Mouse (Mus musculus) c-Kit-positive CD71-positive TER-119-positive erythroid progenitor cells, embryonic 14.5 days (primary cell): ENCODE results near the gene Plbd2.

ENCODE experiments used
- DNase-seq: peaks from one replicate; pipeline ENCODE4 v3.0.0-alpha.2; 2013; ENCODE audit warnings: low spot score

Plbd2 gene

DNA sequence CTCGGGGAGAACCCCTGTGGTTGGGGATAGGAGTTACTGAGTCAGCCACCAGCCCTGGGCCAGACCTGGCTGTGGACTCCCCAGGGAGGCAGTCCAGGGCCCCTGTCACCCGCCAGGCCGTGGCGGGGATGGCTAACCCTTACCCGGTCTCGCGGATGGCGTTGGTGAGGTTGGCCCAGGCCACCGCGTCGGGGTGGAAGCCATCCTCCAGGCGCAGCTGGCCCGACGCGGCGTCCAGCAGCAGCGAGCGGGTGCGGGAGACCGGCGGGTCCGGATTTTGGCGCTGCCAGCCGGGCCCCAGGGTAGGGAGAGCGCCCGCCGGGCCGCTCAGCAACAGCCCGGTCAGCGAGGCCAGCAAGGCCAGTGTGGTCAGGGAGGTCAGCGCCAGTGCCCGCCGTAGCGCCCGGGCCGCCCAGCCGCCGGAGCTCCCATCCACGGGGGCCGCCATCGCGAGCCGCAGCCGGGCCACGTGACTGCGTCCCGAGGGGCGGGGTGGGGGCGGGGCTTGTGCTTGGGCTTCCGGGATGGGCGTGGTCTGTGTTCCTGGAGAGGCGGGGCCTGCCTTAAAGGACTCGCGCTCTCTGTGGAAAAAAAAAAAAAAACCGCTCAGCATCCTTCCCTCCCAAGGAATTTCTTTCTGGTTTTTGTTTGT lies at the start of gene Plbd2:
TSS of gene Plbd2 (minus strand) at position 482 of the 652 bp plus-strand sequence.
- peak; percentile 86 for DNase-seq

DNA sequence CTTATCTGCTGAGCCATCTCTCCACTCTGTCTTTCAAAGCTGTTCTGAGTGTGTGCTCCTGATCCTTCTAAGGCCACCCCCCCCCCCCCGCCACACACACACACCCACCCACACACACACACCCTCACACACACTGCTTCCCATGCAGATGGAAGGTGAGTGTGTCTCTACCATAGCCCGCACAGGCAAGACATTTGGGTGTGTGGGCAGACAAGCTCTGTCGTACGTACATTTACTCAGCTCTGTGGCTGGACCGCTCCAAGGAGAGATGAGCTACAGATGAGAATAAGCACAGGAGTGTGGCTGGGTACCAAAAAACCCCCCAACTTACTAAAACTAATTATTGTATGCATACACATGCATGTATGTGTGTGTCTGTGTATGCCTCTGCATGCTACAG lies 47.2 kb upstream of the Plbd2 start:
- no peak for DNase-seq

DNA sequence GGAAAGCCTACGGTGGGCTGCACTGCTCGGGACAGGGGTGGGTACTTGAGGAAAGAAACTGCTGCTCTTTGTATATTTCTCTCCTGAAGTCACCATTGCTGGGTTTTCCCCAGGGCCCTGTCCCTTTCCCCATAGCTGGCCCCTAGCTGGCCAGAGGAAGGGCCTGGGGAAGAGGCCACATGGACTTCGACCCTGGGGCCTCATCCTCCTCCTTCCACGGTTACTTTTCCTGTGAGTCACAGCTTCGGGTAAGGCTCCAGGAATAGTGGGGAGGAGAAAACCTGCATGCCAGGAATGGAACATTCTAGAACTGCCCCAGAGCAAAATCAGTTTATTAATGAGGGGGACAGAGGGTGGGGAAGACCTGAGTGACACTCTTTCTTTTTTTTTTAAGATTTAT lies 46.7 kb upstream of the Plbd2 start:
- DNase-seq = no peak

DNA sequence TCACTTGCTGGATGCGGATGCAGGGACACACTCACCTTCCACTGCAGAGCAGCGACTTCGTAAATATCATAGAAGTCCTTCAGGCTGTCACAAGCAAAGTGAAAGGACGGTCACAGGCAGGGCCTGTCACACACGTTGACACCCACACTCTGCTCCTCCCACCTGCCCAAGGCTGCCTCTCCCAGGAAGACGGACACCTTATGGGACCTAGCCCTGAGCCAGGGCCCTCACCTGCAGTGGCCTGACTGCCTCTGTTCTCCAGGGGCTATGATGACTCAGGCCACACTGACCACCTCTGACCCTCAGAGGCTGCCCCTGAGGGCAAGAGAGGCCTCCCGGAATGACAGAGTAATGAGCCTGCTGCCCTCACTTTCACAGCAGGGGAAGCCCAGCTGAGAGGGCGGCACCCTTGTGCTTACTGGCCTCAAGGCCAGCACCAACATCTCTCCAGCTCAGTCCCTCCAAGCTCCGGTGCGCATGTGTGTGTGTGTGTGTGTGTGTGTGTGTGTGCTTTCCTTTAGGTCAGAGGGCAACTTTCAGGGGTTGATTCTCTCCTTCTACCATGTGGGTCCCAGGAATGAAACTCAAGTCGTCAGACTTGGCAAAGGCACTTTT lies 44.9 kb upstream of the Plbd2 start:
- DNase-seq = no peak

DNA sequence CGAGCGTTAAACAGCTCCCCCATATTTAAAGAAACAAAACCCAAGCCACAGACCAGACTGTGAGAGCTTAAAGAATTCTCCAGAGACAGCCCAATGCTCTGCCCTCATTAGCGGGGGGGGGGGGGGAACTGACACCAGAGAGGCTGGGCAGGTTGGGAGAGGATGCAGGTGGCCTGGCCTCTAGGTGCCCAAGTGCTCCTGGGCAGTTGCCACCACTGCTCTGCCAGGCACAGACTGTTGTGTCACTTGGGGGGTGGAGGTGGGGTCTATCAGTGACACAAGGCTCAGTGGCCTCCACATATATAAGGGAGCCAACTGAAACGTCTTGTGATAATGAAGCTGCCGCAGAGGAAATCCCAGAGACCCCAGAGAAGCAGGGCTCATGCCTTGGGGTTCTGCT lies 33.2 kb upstream of the Plbd2 start:
- no peak for DNase-seq

DNA sequence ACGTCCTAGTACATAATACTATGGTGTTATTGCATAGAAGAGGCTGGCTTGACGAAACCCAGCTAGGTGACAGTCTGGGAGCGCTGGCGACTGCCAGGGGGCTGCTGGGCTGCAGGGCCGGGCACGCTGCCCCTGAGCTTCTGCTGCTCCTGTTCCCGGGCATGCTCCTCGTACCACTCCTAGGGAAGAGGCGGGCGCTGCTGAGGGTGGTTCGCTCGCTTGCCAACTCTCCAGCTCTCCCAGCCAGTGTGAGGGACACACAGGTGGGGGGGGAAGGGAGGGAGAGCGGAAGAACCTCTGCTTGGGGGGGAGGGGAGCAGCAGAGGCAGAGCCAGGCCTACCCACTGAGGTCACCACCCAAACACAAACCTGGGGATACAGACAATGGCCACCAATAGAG lies 32.6 kb upstream of the Plbd2 start:
- no peak for DNase-seq

DNA sequence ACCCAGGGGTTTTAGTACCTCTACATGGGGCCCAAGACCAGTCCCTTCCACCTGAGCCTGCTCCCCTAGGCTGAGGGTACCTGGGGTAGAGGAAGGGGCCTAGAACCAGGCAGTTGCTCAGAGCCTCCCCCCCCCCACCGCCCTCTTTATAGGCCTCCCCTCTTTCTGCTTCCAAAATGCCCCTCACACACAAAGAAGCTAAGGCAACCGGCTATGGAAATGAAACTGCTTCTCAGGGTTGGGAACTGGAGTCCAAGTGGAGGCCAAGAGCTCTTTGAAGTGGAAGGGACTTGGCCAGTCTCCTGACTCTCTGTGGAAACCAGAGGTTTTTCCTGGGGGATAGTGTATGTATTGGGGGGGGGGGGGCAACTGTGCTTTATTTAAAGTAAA lies 31.3 kb upstream of the Plbd2 start:
- no peak for DNase-seq

DNA sequence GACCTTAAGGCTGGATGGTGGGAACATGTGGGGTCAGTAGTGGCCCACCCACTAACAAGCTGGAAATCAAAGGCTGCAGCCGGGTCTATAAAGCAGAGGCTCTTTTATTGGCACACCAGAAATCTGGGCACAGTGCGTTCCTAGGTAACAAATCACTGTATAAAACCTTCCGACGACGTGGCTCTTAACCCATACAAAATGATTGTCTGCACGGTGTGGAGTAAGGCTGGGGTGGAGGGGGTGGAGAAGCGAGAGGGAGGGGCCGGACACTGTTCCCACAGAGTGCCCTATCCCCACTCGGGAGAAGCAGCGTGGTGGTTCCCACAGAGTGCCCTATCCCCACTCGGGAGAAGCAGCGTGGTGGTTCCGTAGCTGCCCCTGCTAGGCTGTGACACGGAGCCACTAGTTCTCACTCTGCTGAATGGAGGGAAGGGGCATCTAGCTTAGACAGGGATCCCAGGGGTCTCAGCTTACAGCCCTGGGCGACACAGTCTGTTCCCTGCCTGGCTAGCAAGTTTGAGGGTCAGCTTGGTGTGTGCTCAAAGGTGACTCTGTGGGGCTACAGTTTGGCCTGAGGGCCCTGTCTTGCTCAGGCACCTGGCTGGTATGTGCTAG lies 30.8 kb upstream of the Plbd2 start:
- no peak for DNase-seq

DNA sequence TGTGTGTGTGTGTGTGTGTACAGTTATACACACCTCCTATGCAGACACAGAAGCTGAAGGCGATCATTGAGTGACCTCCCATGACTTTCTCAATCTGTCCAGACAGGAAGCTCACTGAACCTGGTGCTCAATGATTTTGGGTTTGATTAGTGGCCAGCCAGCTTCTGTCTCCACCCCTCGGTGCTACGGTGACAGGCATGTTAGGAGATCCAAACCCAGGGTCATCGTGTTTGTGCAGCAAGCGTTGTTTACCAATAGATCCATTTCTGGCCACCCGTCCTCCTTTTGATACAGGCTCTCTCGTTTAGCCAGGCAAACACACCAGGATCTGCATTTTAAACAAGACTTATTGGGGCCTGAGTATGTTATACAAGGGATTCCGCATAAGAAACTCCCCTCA lies 28.2 kb upstream of the Plbd2 start:
- DNase-seq = no peak

DNA sequence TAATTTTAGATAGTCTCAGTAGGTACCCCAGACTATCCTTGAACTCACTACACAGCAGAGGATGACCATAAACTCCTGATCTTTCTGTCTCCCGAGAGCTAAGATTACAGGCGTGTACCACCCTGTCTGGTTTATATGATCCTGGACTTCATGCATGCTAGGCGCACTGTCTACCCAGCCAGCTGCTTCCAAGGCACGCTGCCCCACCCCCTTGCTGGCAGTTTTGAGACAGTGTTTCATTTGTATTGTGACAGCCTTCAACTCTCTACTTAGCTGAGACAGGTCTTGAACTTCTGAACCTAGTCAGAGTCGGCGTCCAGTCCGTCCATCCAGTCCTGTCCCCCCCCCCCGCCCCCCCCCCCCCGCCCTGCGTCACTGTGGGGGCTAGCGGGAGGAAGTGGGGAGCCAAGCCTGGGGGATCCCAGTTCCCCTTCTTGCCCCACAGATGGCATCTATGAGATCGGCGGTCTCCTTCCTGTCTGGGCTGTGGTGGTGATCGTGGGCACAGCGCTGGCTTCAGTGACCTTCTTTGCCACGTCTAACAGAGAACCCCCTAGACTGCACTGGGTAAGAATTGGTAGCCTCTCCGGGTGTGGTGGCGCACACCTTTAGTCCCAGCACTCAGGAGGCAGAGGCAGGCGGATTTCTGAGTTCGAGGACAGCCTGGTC lies 24.0 kb upstream of the Plbd2 start:
- no peak for DNase-seq

DNA sequence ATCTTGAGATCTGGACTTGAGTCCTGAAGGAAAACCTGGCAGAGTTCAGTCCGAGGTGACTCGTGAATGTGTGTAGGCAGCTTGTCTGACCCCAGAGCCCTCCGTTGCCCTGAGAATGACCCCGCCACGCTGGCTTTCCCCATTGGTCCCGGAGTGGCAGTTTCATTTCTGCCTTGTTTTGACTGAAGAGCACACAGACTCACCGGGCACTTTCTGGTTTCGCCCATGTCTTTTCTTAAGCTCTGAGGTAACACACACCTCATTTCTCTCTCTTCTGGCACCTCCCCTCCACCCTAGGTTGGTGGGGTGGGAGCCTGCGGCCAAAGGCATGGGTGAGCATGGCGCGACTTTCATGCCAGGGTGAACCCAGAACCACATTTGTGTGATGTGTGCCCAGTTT lies 22.9 kb upstream of the Plbd2 start:
- no peak for DNase-seq

DNA sequence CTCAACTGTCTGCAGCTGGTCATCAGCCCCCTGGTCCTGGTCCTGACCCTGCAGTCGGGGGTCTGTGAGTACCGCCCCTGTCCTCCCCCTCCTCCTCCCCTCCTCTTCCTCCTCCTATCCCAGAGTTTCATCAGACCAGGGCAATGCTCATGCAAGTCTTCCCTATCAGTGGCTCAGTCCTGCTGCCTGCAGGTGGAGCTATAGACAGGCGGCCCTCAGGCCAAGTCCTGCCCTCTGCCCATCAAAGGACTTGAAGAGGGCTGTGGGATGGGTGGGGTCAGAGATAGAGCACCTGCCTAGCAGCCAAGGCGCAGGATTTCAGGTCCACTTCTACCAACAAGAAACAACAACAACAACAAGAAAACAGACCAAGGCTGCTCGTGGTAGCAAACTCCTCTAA lies 22.3 kb upstream of the Plbd2 start:
- DNase-seq = no peak

DNA sequence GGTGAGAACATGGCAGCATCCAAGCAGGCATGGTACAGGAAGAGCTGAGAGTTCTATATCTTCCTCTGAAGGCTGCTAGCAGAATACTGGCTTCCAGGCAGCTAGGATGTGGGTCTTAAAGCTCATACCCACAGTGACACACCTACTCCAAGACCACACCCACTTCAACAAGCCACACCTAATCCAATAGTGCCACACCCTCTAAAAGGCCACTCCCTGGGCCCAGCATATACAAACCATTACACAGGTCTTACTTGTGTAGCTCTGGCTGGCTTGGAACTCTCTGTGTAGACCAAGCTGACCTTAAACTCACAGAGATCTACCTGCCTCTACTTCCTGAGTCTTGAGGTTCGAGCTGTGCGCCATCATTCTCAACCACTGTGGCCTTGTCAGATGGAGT lies 21.3 kb upstream of the Plbd2 start:
- peak; percentile 49 for DNase-seq

DNA sequence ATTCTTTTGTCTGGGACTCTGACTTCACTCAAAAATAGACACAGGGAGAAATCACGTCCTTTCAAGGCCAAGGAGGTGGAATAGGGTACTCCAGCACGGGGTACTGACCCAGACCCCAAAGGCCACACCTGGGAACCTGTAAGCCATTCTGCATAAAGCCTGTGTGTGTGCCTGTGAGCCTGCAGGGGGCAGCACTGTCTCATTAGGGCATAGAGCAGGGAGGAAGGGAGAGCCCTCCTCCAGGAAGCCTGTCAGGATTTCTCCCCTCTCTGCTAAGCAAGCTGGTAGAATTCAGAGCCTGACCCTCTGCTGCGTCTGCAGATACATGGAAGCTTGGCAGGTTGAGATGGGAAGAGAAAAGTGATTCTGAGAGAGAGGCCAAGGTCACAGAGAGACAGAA lies 19.2 kb upstream of the Plbd2 start:
- DNase-seq = peak; percentile 47

DNA sequence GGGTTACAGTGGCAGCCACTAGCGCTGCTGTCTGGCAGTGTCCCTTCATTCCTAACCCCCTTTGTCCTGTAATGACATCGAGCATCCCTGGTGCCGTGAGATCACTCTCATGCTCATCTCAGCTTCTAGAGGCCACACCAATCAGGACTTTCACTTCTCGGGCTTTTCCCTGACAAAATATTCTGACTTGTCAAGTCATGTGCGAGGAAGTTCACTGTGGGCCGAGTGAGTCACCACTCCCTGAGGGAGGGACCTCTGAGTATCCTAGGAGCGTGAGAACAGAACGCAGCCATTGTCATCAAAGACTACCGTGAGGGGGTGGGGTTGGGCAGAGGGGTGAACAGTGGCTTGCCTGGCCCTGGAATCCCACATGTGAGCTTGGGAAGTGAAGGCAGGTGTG lies 14.1 kb upstream of the Plbd2 start:
- no peak for DNase-seq

DNA sequence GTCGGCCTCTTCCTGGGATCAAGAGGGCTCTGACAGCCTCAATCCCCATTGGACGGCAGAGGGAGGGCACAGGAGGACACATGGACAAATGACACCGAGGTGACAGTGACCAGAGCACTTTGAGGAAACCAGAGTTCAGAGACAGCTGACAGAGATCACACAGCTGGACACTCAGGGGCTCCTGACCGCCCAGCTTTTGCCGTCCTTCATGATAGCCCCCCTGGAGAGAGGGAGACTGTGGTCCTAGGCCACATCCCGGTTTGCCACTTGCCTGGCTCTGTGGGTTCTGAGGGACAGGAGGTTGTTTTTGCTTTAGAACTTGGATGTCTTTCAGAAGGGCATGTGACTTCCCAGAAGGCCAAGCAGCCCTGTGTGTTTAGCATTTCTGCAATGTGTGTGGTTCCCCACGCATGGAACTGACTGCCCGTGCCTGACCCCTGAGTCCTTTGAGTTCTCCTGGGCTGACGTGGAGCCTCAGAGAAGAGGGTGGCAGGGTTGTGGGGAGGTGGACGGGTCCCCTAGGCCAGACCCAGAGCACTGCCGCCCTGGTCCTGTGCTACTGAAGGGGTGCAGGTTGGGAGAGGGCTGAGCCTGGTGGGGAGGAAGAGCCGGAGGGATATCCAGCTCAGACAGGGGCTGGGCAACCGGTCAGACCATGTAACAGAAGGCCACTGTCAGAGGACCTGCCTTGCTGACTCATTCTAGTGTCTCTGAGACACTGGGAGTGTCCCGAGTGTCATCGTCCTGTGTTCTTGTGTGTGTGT lies 13.0 kb upstream of the Plbd2 start:
- no peak for DNase-seq

DNA sequence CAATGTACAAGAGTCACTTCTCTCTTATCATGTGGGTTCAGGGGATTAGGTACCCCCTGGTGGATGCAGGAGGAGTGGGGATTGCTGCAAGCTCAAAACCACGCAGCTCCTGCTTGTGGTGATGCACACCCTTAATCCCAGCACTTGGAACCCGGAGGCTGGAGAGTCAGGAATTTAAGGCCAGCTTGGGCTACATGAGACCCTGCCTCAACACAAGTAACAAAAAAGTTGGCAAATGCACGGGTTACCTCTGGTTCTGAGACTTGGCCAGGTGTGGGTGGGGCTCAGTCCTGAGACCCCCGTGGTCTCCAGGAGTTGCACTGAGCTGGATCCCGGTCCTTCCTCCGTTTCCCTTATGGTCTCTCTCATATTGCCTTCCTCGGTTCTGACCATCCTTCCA lies 12.0 kb upstream of the Plbd2 start:
- no peak for DNase-seq

DNA sequence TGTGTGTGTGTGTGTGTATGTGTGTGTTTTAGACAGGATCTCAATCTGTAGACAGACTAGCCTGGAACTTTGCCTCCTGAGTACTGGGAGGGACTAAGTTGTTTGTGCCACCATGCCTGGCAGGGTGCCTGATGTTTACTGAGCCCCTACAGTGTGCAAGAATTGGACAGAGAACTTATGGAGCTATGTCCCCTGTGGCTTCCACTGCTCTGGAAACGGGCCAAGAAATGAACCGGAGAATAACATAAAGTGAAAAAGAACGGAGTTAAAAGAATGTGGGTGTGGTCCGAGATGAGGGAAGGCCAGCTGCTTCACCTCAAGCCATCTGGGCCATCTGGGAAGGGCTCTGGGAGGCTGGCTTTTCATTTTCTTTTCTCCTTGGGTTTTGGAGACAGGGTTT lies 11.3 kb upstream of the Plbd2 start:
- no peak for DNase-seq

DNA sequence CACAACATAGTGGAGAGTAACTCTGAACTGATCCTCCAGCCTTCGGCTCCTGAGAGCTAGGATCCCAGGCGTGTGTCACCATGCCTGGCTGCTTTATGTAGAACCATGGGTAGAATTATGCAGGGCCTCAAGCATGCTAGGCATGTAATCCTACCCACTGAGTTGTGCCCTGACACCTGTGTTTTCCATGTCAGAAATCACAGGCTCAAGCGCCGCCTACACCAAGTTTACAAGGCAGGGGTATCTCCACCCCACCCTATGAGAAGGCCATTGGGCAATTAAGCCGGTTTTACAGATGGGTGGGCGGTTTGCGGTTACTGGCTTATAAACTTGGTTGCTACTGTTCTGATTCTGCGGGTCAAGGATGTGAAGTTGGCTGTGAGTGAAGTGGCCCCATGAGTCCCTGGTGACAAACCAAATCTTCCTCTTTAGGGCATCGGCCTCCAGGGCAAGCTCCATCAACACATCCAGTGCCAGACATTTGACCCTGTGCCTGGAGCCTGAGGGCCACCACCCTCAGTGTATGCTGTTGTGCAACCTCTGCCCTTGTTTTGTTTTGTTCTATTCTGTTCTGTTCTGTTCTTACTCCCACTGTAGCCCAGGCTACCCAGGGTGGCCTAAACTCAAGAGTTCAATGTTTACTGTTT lies 10.7 kb upstream of the Plbd2 start:
- DNase-seq = no peak

DNA sequence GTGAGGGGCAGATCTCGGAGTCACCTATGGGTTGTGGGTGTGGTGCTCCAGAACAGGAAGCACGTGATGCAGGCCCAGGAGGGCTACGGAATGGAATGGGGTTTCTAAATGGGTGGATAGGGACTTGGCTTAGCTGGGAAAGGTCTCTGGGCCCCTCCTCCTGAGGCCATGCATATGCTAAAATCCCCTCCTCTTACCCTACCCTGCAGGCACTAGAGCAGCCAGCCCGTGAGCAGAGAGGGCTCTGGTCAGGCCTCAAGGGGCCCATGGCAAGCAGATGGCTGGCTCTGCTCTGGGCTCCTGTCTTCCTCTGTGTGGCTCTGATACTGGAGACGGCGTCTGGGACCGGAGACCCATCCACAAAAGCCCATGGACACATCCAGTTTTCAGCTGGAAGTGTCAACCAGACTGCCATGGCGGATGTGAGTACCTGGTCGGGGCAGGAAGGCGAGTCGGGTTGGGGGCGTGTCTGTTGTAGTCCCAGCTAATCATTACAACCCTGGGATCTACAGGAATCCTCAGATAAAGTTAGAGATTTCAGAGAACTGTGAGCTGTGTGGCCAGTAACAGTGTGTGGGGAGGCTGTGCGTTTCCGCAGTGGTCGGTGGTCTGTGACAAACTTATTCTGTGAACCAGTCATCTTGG lies 9.6 kb upstream of the Plbd2 start:
- DNase-seq = no peak

DNA sequence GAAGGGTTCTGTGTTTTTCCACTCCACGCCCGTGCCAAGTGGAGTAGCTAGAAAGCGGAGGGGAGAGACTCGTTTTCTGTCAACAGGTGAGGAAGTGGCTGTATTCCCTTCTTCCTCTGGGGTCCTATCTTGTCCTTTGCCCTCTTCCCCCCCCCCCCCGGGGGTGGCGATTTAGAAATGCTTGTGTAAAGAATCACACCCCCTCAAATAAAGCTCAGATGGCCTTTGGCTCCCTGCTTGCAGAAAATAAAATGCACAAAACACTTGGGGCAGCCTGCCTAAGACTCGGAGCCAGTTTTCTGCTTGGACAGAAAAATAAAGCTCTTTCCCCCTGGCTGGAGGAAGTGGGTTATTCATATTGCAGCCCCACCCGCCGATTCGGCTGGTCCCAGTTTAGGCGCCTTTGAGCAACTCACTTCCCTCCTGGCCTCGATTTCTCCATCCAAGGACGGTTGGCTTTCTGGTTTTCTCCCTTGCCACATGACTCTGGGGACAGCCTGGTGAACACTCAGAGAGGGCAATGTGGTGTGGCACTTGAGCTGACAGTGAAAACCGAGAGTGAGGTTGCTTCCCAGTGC lies 8.3 kb upstream of the Plbd2 start:
- no peak for DNase-seq
